Mouse (Mus musculus) megakaryocyte-erythroid progenitor cell, adult 5-6 weeks (primary cell): Measurements from ENCODE around the gene Zxdb. TPM values are rescaled to one million over a fixed set of nuclear protein-coding genes. Genes with fewer than 3 reads are reported as not detected.
"Not testable (repeated sequence)": the region's sequence is repeated elsewhere in the genome, so short reads cannot be mapped to it uniquely, and the experiment has no call there.

Experiments
- ATAC-seq: replicated peaks from 2 replicates; pipeline ENCODE4 v1.8.0; 2016; ENCODE audit warnings: mild to moderate bottlenecking, inconsistent platforms; ENCODE audit not compliant: severe bottlenecking, poor library complexity, low FRiP score, low TSS enrichment
- total RNA-seq, 2 experiments: library from RNA; stranded (forward) in 1 of 2; stranded (reverse) in 1 of 2; fragments of 200-1000, 215-1000 nt in 1 of 2; fragments of >200 nt in 1 of 2; fragmentation: Nextera tagmentation in 1 of 2; gene quantifications; 2 replicates each; pipeline ENCODE4 v1.2.3; 2014 to 2017

Zxdb gene
- 4.6 and 4.8 TPM in 2 replicates for total RNA-seq (2014; fragmentation: Nextera tagmentation)
- 6.1 TPM in 2 replicates for total RNA-seq (2017)

DNA sequence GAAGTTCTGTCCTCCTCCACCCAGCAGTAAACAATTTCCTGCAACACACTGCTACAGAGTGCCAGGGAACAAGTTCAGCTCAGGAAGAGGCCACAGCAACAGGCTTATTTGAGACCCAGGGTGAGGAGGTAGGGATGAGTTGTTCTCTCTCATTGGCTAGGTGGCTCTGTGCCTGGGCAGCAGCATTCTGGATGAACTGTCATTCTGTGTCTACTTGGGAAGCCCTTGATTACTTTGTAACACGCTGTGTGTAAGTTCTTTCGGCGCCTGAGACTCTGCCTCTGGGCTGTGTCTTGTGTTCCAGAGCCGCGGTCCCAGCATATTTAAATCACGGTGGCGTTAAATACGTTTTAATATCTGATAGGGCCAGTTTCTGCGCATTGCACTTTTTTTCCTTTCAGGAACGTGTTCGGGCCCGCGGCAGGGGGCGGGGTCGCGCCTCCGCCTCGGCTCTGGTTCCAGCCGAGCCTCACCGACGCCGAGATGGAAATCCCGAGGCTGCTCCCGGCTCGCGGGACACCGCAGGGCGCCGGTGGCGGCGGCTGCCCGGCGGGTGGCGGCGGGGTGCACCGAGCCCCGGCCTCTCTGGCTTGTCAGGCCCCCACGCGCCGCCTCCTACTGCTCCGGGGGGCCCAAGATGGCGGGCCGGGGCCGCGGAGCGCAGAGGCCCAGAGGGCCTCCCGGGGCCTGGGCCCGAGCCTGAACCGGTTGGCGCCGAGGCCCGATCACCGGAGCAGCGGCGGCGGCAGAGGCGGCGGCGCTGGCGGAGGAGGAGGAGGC is at the start of gene Zxdb:
Gene Zxdb, plus strand, starts transcription at position 378 of the 780 bp plus-strand sequence.
- ATAC-seq, result peak; percentile 66

DNA sequence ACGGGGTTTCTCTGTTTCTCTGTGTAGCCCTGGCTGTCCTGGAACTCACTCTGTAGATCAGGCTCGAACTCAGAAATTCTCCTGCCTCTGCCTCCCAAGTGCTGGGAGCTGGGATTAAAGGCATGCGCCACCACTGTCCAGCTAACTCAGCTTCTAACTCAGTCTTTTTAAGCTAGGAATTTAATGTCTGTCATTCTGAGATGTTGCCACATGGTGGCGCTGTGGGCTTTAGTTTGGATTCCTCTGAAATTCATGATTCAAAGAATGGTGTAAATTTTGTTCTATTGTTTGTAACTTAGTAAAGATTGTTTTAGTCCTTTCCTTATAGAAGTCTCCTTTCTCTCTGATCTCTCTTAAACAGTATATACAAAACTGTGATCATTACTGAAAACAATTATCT is 49.4 kb upstream of the Zxdb start:
- ATAC-seq, result no peak

DNA sequence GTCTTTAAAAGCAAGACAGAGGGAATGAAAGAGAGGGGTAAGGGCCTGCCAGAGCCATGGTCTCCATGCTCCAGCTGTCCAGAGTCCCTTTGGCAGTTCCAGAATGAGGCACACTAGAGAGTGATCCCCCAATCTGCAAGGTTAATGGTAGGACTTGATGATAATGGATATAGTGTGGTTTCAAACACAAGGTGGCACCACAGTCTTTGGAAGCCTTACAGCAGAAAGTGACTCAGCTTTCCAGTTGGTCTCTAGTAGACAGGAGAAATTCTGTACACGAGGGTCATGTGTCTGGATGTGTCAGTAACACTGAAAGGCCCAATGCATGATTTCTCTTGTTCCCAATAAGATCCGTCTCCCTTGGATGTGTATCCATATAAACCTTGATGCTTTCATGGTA is 42.8 kb upstream of the Zxdb start:
- ATAC-seq, result peak; percentile 91

DNA sequence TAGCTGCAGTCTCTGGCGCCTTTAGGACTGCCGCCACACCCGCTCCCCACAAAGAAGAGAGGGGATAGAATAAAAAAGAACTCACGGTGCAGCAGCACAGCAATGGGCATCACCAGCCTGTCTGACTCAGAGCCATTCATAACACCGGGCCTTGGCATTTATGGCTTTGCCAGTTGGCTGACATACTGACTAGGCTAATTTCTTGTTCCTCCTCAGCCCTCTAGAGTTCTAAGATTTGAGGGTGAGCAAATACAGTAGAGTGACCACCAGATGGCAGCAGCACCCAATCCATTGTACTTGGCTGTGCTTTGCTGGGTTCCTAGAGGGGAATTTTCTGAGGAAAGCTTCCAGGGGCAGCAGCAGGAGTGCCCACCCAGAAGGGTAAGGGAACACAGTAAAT is 34.8 kb upstream of the Zxdb start:
- ATAC-seq, result peak; percentile 86

DNA sequence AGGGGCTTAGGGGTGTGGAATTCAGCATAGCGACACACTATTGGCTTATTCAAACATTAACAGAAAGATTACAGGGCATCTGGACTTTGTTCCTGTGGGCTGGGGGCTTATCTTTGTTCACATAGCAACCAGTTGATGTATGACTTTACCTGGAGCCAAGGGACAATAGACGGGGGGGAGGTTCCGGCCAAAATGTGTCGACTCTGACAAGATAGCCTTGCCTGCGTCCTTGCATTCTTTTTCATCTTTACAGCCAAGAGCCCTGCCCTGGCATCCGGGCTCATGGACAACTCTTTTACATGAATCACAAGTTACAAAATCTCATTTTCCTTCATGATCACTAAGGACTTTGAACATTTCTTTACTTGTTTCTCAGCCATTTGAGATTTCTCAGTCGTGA is 17.7 kb upstream of the Zxdb start:
- not testable (repeated sequence) for ATAC-seq

DNA sequence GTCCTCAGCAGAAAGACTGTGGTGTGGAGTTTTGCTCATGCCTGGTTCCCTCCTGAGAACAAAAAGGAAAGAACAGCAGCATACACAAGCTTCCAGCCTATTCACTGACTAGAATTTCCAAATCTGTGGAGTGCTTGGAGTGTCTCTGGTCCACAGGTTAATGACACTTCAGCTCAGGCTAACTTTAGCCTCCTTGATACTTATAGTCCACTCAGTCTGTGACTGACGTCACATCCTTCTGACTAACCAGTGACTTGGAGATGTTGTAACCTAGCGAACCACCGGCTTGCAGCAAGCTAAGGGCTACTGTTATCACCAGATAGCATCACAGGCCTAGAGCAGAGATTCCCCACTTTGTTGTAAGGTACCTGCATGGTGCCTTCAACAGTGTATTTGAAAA is 14.6 kb upstream of the Zxdb start:
- not testable (repeated sequence) for ATAC-seq

DNA sequence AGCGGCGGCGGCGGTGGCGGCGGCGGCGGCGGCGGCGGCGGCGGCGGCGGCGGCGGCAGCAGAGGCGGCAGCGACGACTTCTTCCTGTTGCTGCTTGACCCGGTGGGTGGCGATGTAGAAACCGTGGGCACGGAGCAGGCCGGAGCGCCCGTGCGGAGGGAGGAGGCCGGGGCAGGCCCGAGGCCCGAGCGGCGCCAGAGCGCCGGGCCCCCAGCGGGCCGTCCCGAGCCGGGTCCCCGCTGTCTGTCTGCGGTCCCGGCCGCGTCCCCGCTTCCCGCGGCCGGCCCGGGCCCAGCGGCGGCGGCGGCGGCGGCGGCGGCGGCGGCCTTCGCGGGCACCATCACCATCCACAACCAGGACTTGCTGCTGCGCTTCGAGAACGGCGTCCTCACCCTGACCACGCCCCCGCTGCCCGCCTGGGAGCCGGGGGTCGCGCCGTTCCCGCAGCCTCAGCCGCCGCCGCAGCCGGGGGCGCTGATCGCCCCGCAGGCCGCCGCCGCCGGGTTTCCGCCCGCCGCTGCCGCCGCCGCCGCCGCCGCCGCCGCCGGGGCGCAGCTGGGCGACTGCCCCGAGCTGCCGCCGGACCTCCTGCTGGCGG is 702 bp downstream of the Zxdb start:
- ATAC-seq, result peak; percentile 42; the same call in 1 of the 2 replicates

DNA sequence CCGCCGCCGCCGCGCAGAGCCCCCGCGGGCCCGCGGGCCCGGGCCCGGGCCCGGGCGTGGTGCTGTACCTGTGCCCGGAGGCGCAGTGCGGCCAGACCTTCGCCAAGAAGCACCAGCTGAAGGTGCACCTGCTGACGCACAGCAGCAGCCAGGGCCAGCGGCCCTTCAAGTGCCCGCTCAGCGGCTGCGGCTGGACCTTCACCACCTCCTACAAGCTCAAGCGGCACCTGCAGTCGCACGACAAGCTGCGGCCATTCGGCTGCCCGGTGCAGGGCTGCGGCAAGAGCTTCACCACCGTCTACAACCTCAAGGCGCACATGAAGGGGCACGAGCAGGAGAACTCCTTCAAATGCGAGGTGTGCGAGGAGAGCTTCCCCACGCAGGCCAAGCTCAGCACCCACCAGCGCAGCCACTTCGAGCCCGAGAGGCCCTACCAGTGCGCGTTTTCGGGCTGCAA is 1.3 kb downstream of the Zxdb start:
- peak; percentile 56 for ATAC-seq

DNA sequence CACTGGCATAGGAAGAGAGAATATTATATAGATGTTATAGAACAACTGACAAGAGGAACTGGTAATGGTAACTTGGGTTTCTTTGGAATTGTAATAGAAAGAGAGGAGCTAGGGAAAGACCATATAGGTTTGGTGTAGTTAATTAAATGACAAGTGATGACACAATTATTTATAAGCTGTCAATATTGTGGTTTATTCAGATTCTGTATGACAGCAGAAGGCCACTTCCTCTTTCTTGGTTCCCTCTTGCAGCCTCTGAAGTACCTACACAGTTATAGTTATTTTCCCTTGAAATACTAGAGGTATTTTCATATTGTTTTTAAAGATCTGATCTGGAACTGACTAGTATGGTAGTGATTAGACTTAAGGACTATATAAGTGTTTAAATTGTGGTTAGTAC is 7.2 kb downstream of the Zxdb start:
- no peak for ATAC-seq

DNA sequence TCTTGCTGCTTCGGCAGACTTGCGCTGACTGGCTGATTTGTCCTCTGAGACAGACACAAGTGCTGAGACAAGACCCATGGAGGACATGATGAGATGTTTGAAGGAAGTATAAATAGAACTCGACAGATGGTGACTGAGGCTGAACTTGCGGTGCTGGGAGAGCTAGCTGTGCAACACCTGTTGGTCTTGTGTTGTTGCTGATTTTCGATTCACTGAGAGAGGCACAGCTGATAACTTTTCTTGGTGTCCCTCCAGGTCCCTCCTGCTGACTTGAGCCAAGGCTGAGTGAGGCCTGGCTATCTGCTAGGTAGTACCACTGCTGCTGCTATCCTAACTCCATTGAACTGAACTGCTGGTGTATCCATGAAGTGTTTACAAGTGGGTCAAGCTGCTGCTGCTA is 29.4 kb downstream of the Zxdb start:
- no peak for ATAC-seq

DNA sequence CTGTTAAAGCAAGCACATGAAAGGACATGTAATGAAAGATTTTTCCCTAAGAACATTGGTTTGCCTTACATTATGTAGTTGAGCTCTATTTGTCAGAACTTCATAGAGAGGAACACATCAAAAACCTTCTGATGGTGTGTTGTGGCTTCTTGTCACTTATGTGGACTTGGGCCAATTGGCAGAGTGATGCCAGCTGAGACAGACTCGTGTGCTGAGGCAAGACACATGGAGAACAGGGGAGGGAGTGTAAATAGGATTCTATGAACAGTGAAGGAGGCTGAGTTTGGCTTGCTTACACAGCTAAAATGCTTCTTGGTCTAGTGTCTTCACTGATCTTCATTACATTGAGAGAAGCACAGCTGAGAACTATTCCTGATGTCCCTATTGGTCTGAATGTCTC is 35.6 kb downstream of the Zxdb start:
- no peak for ATAC-seq

DNA sequence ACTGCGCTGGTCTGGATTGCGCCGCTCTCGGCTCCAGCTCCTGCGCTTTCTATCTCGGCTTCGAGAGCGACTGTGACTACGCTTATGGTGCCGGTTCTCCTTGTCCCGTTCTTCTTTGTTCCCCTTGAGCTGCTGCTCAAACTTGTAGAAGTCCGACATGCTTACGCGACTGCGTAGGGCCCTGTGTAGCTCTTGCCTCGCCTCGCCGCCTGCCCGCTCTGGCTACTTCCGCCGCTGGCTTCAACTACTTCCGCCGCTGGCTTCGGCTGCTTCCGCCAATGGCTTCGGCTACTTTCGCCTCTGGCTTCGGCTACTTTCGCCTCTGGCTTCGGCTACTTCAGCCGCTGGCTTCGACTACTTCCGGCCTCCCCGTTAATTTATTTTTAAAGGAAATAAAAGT is 49.5 kb downstream of the Zxdb start:
- no peak for ATAC-seq

Other genes starting within 250 kb of the Zxdb start
- gene Maged1, start 182.4 kb upstream of the Zxdb start, total RNA-seq (2014; fragmentation: Nextera tagmentation), result 0.54 and 3.5 TPM in 2 replicates
- gene Maged1, start 182.4 kb upstream of the Zxdb start, total RNA-seq (2017), result 0.28 and 2.7 TPM in 2 replicates
- 1.0 TPM in 1 of 2 replicates, not detected in the other for gene Gspt2, start 88.5 kb upstream of the Zxdb start, total RNA-seq (2014; fragmentation: Nextera tagmentation)
- gene Gspt2, start 88.5 kb upstream of the Zxdb start, total RNA-seq (2017), result 1.1 and 1.4 TPM in 2 replicates